Comparison of ENCODE assay signal across 11 mouse cellular contexts in the genomic region with DNA sequence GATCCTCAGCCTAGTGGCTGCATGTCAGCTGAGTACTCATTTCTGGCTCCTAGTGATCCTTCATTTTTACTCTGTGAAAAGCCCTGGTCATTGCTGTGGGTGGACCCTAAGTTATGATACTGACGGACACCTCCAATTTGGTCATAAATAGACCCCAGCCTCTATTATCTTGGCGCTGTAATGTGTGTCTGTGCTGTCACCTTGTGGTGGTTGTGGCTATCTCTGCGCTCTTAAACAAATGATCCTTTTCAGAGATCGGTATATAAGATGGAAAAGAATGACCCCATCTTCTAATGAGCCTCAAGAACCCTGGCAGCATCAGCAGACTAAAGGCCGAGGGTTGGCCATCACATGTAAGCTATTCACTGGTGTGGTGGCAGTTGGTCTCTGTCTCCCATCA. TPM values are rescaled to one million over a fixed set of nuclear protein-coding genes. Genes with fewer than 3 reads are reported as not detected.
DNase-seq lines count a peak whose midpoint lies in the region; ATAC-seq and TF ChIP-seq lines count a peak whose summit lies in the region.
"Had no signal": no experiment of that assay in that cellular context is flagged by ENCODE, and none has a peak within 500 bp of the region (broad histone marks: within the 10 kb centered on the region; RNA-seq: fewer than 3 reads in every experiment).

No protein-coding gene starts in this region.

- DNase-seq in heart, adult 11 months: no peak
- DNase-seq in lung, postnatal 0 days (ENCODE audit: low spot score): no peak
- no peak for DNase-seq in lung, postnatal 25 days (ENCODE audit: low spot score)
- DNase-seq in stomach, postnatal 0 days (ENCODE audit: low spot score): no peak
- no peak for DNase-seq in right cerebral cortex, postnatal 25 days
- DNase-seq: heart, postnatal 4 days had no signal

- H3K36me3 ChIP-seq in heart, embryonic 15.5 days: no peaks in the 10 kb centered on the region
- no peaks in the 10 kb centered on the region for H3K36me3 ChIP-seq in lung, postnatal 0 days (ENCODE audit: insufficient read depth, low read length)
- no peaks in the 10 kb centered on the region for H3K36me3 ChIP-seq in intestine, postnatal 0 days (ENCODE audit: control insufficient read depth, insufficient read depth)
- no peaks in the 10 kb centered on the region for H3K36me3 ChIP-seq in stomach, postnatal 0 days (ENCODE audit: control insufficient read depth, insufficient read depth, low read length)
- H3K36me3 ChIP-seq: forebrain, embryonic 15.5 days; midbrain, embryonic 13.5 days; neural tube, embryonic 15.5 days had no signal

- H3K4me2 ChIP-seq in heart, embryonic 15.5 days: no peak overlapping the region; the same call in 1 of the 2 replicates
- H3K4me2 ChIP-seq in lung, postnatal 0 days (replicated peaks; ENCODE audit: low read depth, low read length): no peak overlapping the region
- H3K4me2 ChIP-seq in intestine, postnatal 0 days (replicated peaks; ENCODE audit: low read depth): no peak overlapping the region
- H3K4me2 ChIP-seq in stomach, postnatal 0 days (replicated peaks; ENCODE audit: low read depth): no peak overlapping the region

- H3K4me1 ChIP-seq in heart, embryonic 15.5 days (replicated peaks): peaks cover 50% of the 10 kb centered on the region
- no peaks in the 10 kb centered on the region for H3K4me1 ChIP-seq in lung, postnatal 0 days (ENCODE audit: insufficient read depth, low read depth, low read length)
- peaks cover 7% of the 10 kb centered on the region; the same call in 1 of the 2 replicates for H3K4me1 ChIP-seq in intestine, postnatal 0 days (replicated peaks; ENCODE audit: control insufficient read depth, insufficient read depth, low read length)
- no peaks in the 10 kb centered on the region; the same call in 1 of the 2 replicates for H3K4me1 ChIP-seq in stomach, postnatal 0 days (replicated peaks; ENCODE audit: control insufficient read depth, insufficient read depth)

- H3K4me3 ChIP-seq in heart, embryonic 15.5 days: no peak overlapping the region
- no peak overlapping the region for H3K4me3 ChIP-seq in lung, postnatal 0 days (ENCODE audit: low read depth, low read length)
- no peak overlapping the region for H3K4me3 ChIP-seq in intestine, postnatal 0 days (ENCODE audit: low read depth, low read length)
- H3K4me3 ChIP-seq in stomach, postnatal 0 days (ENCODE audit: low read depth, low read length): no peak overlapping the region

- no peak overlapping the region for H3K9ac ChIP-seq in heart, embryonic 15.5 days
- no peak overlapping the region for H3K9ac ChIP-seq in lung, postnatal 0 days (replicated peaks; ENCODE audit: low read depth)
- H3K9ac ChIP-seq in intestine, postnatal 0 days (ENCODE audit: low read depth, low read length): no peak overlapping the region
- no peak overlapping the region for H3K9ac ChIP-seq in stomach, postnatal 0 days (ENCODE audit: low read length)
- H3K9ac ChIP-seq: midbrain, embryonic 13.5 days; neural tube, embryonic 15.5 days had no signal

- WGBS in heart, embryonic 15.5 days: 59% methylated on average over 5 of the region's 5 CpGs
- 60% methylated on average over 5 of the region's 5 CpGs for WGBS in lung, postnatal 0 days
- 67% methylated on average over 5 of the region's 5 CpGs for WGBS in intestine, postnatal 0 days
- WGBS in stomach, postnatal 0 days: 66% methylated on average over 5 of the region's 5 CpGs

- no peaks in the 10 kb centered on the region for H3K27me3 ChIP-seq in heart, embryonic 15.5 days
- no peaks in the 10 kb centered on the region for H3K27me3 ChIP-seq in lung, postnatal 0 days (replicated peaks; ENCODE audit: insufficient read depth, low read length)
- no peaks in the 10 kb centered on the region for H3K27me3 ChIP-seq in intestine, postnatal 0 days (replicated peaks; ENCODE audit: control insufficient read depth, insufficient read depth, low read length)
- H3K27me3 ChIP-seq in stomach, postnatal 0 days (ENCODE audit: control insufficient read depth, insufficient read depth, low read length): no peaks in the 10 kb centered on the region
- H3K27me3 ChIP-seq: forebrain, embryonic 15.5 days; neural tube, embryonic 15.5 days had no signal

- no peak for ATAC-seq in heart, embryonic 15.5 days (replicated peaks; ENCODE audit: insufficient number of reproducible peaks, insufficient read depth, low FRiP score, low read depth)
- ATAC-seq in lung, postnatal 0 days: no peak
- ATAC-seq in intestine, postnatal 0 days: no peak
- no peak for ATAC-seq in stomach, postnatal 0 days (ENCODE audit: low FRiP score, low TSS enrichment)
- ATAC-seq: forebrain, embryonic 15.5 days had no signal

- peak; percentile 30 for TF ChIP-seq CTCF in lung, postnatal 0 days (IDR thresholded peaks at IDR 0.05)
- TF ChIP-seq CTCF in intestine, postnatal 0 days (IDR thresholded peaks at IDR 0.05; ENCODE audit: low read depth): peak; percentile 53
- peak; percentile 61 for TF ChIP-seq CTCF in stomach, postnatal 0 days (IDR thresholded peaks at IDR 0.05; ENCODE audit: low read depth)

- peak overlapping the region; percentile 91 for H3K27ac ChIP-seq in heart, embryonic 15.5 days
- H3K27ac ChIP-seq in lung, postnatal 0 days (ENCODE audit: low read length): no peak overlapping the region
- H3K27ac ChIP-seq in intestine, postnatal 0 days (ENCODE audit: low read depth, low read length): no peak overlapping the region
- H3K27ac ChIP-seq in stomach, postnatal 0 days (replicated peaks): peak overlapping the region; percentile 61; the same call in 1 of the 2 replicates
- H3K27ac ChIP-seq: forebrain, embryonic 15.5 days; midbrain, embryonic 13.5 days; neural tube, embryonic 15.5 days had no signal

- no peak for TF ChIP-seq EP300 in lung, postnatal 0 days (IDR thresholded peaks at IDR 0.05)
- no peak for TF ChIP-seq EP300 in stomach, postnatal 0 days (optimal IDR thresholded peaks at IDR 0.05)

- 0 out of 2 replicates have a peak, but pooled peaks cover 10% of the 10 kb centered on the region for H3K9me3 ChIP-seq in heart, embryonic 15.5 days (replicated peaks)
- H3K9me3 ChIP-seq in lung, postnatal 0 days (ENCODE audit: low read length): no peaks in the 10 kb centered on the region
- no peaks in the 10 kb centered on the region for H3K9me3 ChIP-seq in intestine, postnatal 0 days (ENCODE audit: control insufficient read depth)
- H3K9me3 ChIP-seq in stomach, postnatal 0 days (ENCODE audit: control insufficient read depth, low read length): no peaks in the 10 kb centered on the region
- H3K9me3 ChIP-seq: forebrain, embryonic 15.5 days had no signal

RNA-seq across cellular contexts. Expression of a gene that starts 46.6 kb away (rescaled TPM):
- 17.0 and 18.7 TPM in 2 replicates for polyA plus RNA-seq in heart, embryonic 15.5 days (2015; fragmentation: Nextera tagmentation; extraction: Ambion mirVana)
- 15.2 and 15.7 TPM in 2 replicates for polyA plus RNA-seq in lung, postnatal 0 days (2015; fragmentation: Nextera tagmentation; extraction: Ambion mirVana)
- 26.7 and 33.0 TPM in 2 replicates for polyA plus RNA-seq in intestine, postnatal 0 days (2015; fragmentation: Nextera tagmentation; extraction: Ambion mirVana)
- polyA plus RNA-seq in stomach, postnatal 0 days (2015; fragmentation: Nextera tagmentation; extraction: Ambion mirVana): 17.7 and 19.4 TPM in 2 replicates

Comparison
In these comparisons a context has a peak if more than half of its experiments do, and no peak if none do; other contexts are left out.
1. H3K27ac ChIP-seq: peak in heart, embryonic 15.5 days (single experiment) and stomach, postnatal 0 days (single experiment); none in lung, postnatal 0 days (single experiment) and intestine, postnatal 0 days (single experiment).
2. Peak in every context shown above with its lines, with median percentiles within 50 percentile points of each other: CTCF ChIP-seq.